Mouse (Mus musculus) liver, adult 2 months (tissue): Measurements from ENCODE around the gene Adamts17. TPM values are rescaled to one million over a fixed set of nuclear protein-coding genes. Genes with fewer than 3 reads are reported as not detected.

Experiments
- DNase-seq: peaks from one replicate; pipeline ENCODE4 v3.0.0-alpha.2; 2011; ENCODE audit warnings: low read depth, low spot score; ENCODE audit errors: extremely low read depth
- H3K27ac ChIP-seq: fragments of 200-500 bp; replicated peaks from 2 replicates; pipeline ENCODE4 v1.5.1; 2012; ENCODE audit warnings: low read depth, mild to moderate bottlenecking, control low read depth, inconsistent platforms, low read length; ENCODE audit not compliant: insufficient read depth
- H3K27me3 ChIP-seq: fragments of 200-500 bp; 2 replicates; pipeline ENCODE4 v1.6.1; 2012; ENCODE audit warnings: mild to moderate bottlenecking, moderate library complexity, low read length, inconsistent platforms; ENCODE audit not compliant: control insufficient read depth, insufficient read depth
- H3K36me3 ChIP-seq: fragments of 200-500 bp; 2 replicates; pipeline ENCODE4 v1.6.1; 2012; ENCODE audit warnings: low read length, inconsistent platforms; ENCODE audit not compliant: control insufficient read depth, insufficient read depth
- H3K4me1 ChIP-seq: fragments of 200-500 bp; 2 replicates; pipeline ENCODE4 v1.6.1; 2011; ENCODE audit warnings: low read length; ENCODE audit not compliant: control insufficient read depth, insufficient read depth
- H3K4me3 ChIP-seq: fragments of 200-500 bp; 2 replicates; pipeline ENCODE4 v1.5.1; 2011; ENCODE audit warnings: low read depth, mild to moderate bottlenecking, control low read depth, low read length, moderate library complexity; ENCODE audit not compliant: insufficient read depth
- H3K79me2 ChIP-seq: fragments of 200-500 bp; 2 replicates; pipeline ENCODE4 v1.6.1; 2012; ENCODE audit warnings: inconsistent platforms, mild to moderate bottlenecking, low read length, moderate library complexity; ENCODE audit not compliant: control insufficient read depth, insufficient read depth
- H3K9ac ChIP-seq: fragments of 200-500 bp; 2 replicates; pipeline ENCODE4 v1.6.1; 2012; ENCODE audit warnings: low read depth, mild to moderate bottlenecking, control low read depth, inconsistent platforms, low read length
- CTCF ChIP-seq: fragments of 200-500 bp; IDR thresholded peaks from 2 replicates; pipeline ENCODE4 v1.5.1; 2011; ENCODE audit warnings: low read depth, low read length, control low read depth
- POLR2A ChIP-seq: fragments of 200-500 bp; IDR thresholded peaks from 2 replicates; pipeline ENCODE4 v1.6.1; 2011; ENCODE audit warnings: low read length, control low read depth; ENCODE audit not compliant: insufficient read depth; ENCODE audit errors: extremely low read depth
- WGBS: fragments of 180-500 bp; shearing (Covaris S2); methylation state at CpG from one replicate; pipeline ENCODE4 v1.1.7; 2018; 5-methylcytosine and 5-hydroxymethylcytosine counted together
- polyA plus RNA-seq: library from polyadenylated mRNA; depleted of rRNA; stranded (reverse); fragments of >200 nt; gene quantifications from 2 replicates; pipeline ENCODE4 v1.2.3, GENCODE M21; 2012
- total RNA-seq: library from RNA; depleted of rRNA; stranded (reverse); fragments of >200 nt; gene quantifications from 2 replicates; pipeline ENCODE4 v1.2.3, GENCODE M21; 2014

The Adamts17 gene
- total and polyA plus RNA-seq, 2 experiments, result 0.09 to 0.17 TPM

DNA sequence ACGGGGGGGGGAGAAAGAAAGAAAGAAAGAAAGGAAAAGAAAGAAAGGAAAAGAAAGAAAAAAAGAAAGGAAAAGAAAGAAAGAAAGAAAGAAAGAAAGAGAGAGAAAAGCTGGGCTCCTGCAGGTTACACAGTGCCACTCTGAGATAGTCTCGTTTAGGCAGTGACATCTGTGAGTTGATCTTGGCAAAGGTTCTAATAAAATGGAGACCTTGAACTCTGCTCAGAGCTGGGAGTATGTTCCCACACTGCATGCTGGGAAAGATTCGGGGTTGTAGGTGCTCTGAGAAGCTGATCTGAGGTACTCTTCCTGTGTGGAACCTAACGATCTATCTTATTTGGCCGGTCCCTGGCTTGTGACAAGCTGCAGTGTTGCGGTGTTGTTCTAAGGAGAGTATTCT, 7.0 kb downstream of the Adamts17 start:
- Histone ChIP-seq H3K27me3 (no peaks in the 10 kb centered on the region), H3K4me3 (no peak overlapping the region), H3K4me1 (peaks cover 7% of the 10 kb centered on the region), H3K36me3 (no peaks in the 10 kb centered on the region), H3K79me2 (no peaks in the 10 kb centered on the region), H3K9ac (no peak overlapping the region), H3K27ac (no peak overlapping the region)
- TF ChIP-seq CTCF, result no peak
- no peak for TF ChIP-seq POLR2A
- DNase-seq, result peak; percentile 87
- 29% methylated on average over 6 of the region's 6 CpGs for WGBS

DNA sequence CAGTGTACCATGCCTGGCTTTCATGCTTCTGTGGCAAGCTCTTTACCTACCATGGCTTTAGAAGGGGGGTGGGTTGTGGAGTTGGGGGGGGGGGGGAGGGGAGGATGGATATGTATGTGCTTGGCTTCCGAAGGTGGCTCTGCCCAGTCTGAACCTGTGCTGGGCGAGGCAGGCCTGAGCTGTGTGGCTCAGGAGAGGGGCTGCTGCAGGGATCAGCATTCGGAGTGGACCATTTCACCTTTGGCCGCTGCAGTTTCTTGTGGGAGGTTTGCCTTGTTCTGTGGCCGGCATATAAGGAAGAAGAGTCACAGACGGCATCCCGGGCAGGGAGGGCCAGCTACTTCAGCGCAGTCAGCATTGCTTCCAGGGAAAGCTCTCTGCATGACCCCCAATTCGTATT, 7.8 kb downstream of the Adamts17 start:
- Histone ChIP-seq H3K79me2 (no peaks in the 10 kb centered on the region), H3K9ac (no peak overlapping the region), H3K36me3 (no peaks in the 10 kb centered on the region), H3K4me3 (no peak overlapping the region), H3K4me1 (peaks cover 7% of the 10 kb centered on the region), H3K27me3 (no peaks in the 10 kb centered on the region), H3K27ac (no peak overlapping the region)
- TF ChIP-seq POLR2A (no peak), CTCF (no peak)
- DNase-seq, result no peak
- WGBS, result 94% methylated on average over 9 of the region's 9 CpGs

DNA sequence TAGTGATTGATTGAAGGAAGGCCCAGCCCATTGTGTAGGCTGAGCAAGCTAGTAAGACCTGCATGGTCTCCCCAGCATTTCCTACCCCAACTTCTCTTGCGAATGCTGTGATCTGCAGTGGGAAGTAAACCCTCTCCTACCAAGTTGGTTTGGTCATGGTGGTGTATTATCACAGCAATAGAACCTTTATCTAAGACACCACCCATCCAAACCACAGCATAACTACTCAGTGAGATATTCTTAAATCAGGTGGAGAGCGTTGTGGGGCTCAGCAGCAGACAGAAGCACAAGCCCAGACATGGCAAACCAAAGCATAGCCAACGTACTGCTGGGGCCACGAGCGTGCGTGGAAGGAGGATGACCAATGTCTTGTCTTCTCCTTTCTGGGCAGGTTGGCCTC, 9.8 kb downstream of the Adamts17 start:
- 94% methylated on average over 6 of the region's 6 CpGs for WGBS

DNA sequence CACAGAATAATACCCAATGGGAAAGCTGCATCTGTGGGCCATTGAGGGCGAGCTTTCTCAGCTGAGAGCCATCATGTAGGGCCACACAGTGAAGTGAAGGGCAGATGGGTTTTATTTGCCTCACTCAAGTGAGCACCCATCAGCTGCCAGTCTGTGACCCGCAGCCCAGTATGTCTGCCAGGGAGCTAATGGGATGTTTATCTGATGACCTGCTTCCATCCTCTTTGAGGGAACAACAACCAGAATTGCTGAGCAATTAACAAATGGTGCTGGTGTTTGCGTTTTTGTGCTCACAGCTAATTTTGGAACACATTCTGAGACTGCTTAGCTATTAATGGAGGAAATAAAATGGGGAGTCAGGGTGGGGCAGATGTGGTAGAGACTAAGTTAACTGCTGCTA, 12.6 kb downstream of the Adamts17 start:
- WGBS, result 65% methylated on average over 3 of the region's 3 CpGs
- Histone ChIP-seq H3K4me1 (no peaks in the 10 kb centered on the region), H3K27me3 (no peaks in the 10 kb centered on the region), H3K27ac (no peak overlapping the region), H3K36me3 (no peaks in the 10 kb centered on the region), H3K79me2 (no peaks in the 10 kb centered on the region), H3K4me3 (no peak overlapping the region), H3K9ac (no peak overlapping the region)
- TF ChIP-seq POLR2A (no peak), CTCF (no peak)
- DNase-seq, result no peak

More for the DNA sequence above, 9.8 kb downstream of the Adamts17 start:
- no peaks in the 10 kb centered on the region for H3K36me3 ChIP-seq
- no peak for DNase-seq
- H3K79me2 ChIP-seq, result no peaks in the 10 kb centered on the region
- H3K27me3 ChIP-seq, result no peaks in the 10 kb centered on the region
- H3K27ac ChIP-seq, result no peak overlapping the region
- TF ChIP-seq CTCF, result no peak
- no peak for TF ChIP-seq POLR2A
- no peak overlapping the region for H3K9ac ChIP-seq
- peaks cover 7% of the 10 kb centered on the region for H3K4me1 ChIP-seq
- H3K4me3 ChIP-seq, result no peak overlapping the region

DNA sequence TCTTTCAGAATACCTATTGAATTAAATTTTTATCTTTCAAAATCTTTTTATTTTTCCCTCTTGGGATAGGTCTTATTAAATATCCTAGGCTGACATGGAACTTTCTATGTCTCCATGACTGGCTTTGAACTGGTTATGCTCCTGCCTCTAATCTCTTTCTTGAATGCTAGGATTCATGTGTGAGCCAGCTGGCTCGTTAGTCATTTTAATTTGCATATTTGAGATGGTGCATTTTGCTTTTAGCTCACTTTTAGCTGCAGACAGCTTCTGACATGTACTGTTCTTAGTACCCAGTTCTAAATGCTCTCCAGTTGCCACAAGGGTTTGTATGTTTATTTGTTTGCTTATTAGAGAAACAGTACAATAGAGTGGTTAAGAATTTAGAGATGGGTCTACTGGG, 18.1 kb downstream of the Adamts17 start:
- Histone ChIP-seq H3K36me3 (no peaks in the 10 kb centered on the region), H3K27me3 (no peaks in the 10 kb centered on the region), H3K4me3 (no peak overlapping the region), H3K79me2 (no peaks in the 10 kb centered on the region), H3K9ac (no peak overlapping the region), H3K27ac (no peak overlapping the region), H3K4me1 (no peaks in the 10 kb centered on the region)
- no peak for TF ChIP-seq POLR2A
- no peak for TF ChIP-seq CTCF
- DNase-seq, result no peak
- 85% methylated on average over 1 of the region's 1 CpGs for WGBS

DNA sequence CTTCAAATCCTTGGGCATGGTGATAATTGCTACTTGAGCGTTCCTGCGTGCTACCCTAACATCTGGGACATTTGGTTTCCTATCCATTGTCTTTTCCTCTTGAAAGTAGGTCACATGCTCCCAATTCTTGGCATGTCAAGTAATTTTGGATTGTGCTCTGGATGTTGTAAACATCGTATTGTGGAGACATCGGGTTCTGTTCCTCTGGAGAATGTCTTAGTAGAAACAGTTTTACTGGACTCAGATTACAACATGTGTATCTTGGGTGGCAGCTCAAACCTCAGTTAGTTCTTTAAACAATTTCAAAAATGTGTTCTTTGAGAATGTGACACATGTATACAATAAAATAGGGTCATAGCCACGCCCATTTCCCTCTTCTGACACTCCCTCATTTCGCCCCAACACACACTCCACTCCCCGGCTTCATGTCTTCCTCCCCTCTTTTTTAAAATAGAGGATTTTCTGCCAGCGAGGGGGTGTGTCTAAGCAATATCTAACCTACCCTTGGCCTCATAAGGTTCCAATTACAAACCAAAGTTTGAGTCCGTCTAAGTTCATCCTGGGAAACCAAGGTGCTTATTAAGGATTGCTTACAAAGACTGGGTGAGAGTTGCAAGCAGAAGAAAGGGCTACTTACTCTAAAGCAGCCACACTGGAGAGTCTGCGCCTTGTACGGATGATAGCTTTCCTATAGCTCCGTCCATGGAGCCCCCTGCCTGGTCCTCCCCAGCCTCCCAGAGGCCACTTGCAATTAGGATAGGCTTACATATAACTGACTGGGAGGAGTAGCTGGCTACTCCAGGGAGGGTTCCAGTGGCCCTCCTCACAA, 18.9 kb downstream of the Adamts17 start:
- no peak for DNase-seq
- no peak for TF ChIP-seq CTCF
- no peak for TF ChIP-seq POLR2A
- no peaks in the 10 kb centered on the region for H3K36me3 ChIP-seq
- H3K4me1 ChIP-seq, result no peaks in the 10 kb centered on the region
- H3K4me3 ChIP-seq, result no peak overlapping the region
- no peaks in the 10 kb centered on the region for H3K27me3 ChIP-seq
- WGBS, result 81% methylated on average over 12 of the region's 12 CpGs
- H3K9ac ChIP-seq, result no peak overlapping the region
- H3K79me2 ChIP-seq, result no peaks in the 10 kb centered on the region
- H3K27ac ChIP-seq, result no peak overlapping the region
